Mouse (Mus musculus) MEL (cell line): ENCODE data around the gene Spred1. TPM values are rescaled to one million over a fixed set of nuclear protein-coding genes. Genes with fewer than 3 reads are reported as not detected.

Experiments used
- DNase-seq: peaks from one replicate; pipeline ENCODE4 v3.0.0; 2011; ENCODE audit warnings: low read depth, low spot score
- H3K27ac ChIP-seq: 2 replicates; pipeline ENCODE4 v1.5.1; 2012; ENCODE audit warnings: low read depth, mild to moderate bottlenecking, control low read depth, low read length, moderate library complexity; ENCODE audit not compliant: control insufficient read depth
- H3K27me3 ChIP-seq, 2 experiments: fragments of 150-350 bp in 1 of 2; sonication (generic) in 1 of 2; 2 replicates each; pipeline ENCODE4 v1.6.1; 2012; ENCODE audit warnings: low read length in 2 of 2, mild to moderate bottlenecking in 2 of 2, improper control_type of control experiment in 1 of 2, moderate library complexity in 1 of 2; ENCODE audit not compliant: insufficient read depth in 2 of 2, control insufficient read depth in 1 of 2
- H3K36me3 ChIP-seq, 2 experiments: 2 replicates each; pipeline ENCODE4 v1.6.1; 2012 to 2014; ENCODE audit warnings: low read length in 2 of 2, improper control_type of control experiment in 1 of 2, inconsistent platforms in 1 of 2, mild to moderate bottlenecking in 1 of 2; ENCODE audit not compliant: insufficient read depth in 2 of 2, control insufficient read depth in 1 of 2
- H3K4me1 ChIP-seq, 2 experiments: fragments of 150-350 bp in 1 of 2; sonication (generic) in 1 of 2; 2 replicates each; pipeline ENCODE4 v1.6.1; 2012; ENCODE audit warnings: low read length in 2 of 2, improper control_type of control experiment in 1 of 2, mild to moderate bottlenecking in 1 of 2; ENCODE audit not compliant: insufficient read depth in 2 of 2, control insufficient read depth in 1 of 2
- H3K4me3 ChIP-seq, 2 experiments: fragments of 150-350 bp in 1 of 2; sonication (generic) in 1 of 2; 2 replicates each; pipeline ENCODE4 v1.5.1; 2012; ENCODE audit warnings: low read depth in 2 of 2, low read length in 2 of 2, mild to moderate bottlenecking in 2 of 2, moderate library complexity in 2 of 2, control low read depth in 1 of 2, improper control_type of control experiment in 1 of 2; ENCODE audit not compliant: control insufficient read depth in 1 of 2, insufficient read depth in 1 of 2
- H3K79me2 ChIP-seq: 2 replicates; pipeline ENCODE4 v1.6.1; 2012; ENCODE audit warnings: mild to moderate bottlenecking, low read length, moderate library complexity; ENCODE audit not compliant: control insufficient read depth, poor library complexity, insufficient read depth
- H3K9ac ChIP-seq: 2 replicates; pipeline ENCODE4 v1.6.1; 2012; ENCODE audit warnings: low read depth, mild to moderate bottlenecking, control low read depth, low read length, moderate library complexity; ENCODE audit not compliant: control insufficient read depth, poor library complexity, severe bottlenecking
- H3K9me3 ChIP-seq: fragments of 150-350 bp; sonication (generic); replicated peaks from 2 replicates; pipeline ENCODE4 v1.6.1; 2012; ENCODE audit warnings: mild to moderate bottlenecking, low read length, improper control_type of control experiment, moderate library complexity; ENCODE audit not compliant: insufficient read depth
- E2F4 ChIP-seq: IDR thresholded peaks from 2 replicates; pipeline ENCODE4 v1.6.1; 2011; ENCODE audit warnings: low read depth, low read length, improper control_type of control experiment, borderline replicate concordance
- EP300 ChIP-seq, 2 experiments: IDR thresholded peaks; 2 replicates each; pipeline ENCODE4 v1.6.1; 2011; ENCODE audit warnings: improper control_type of control experiment in 2 of 2, low read length in 2 of 2, low read depth in 1 of 2, mild to moderate bottlenecking in 1 of 2
- ETS1 ChIP-seq: IDR thresholded peaks from 2 replicates; pipeline ENCODE4 v1.6.1; 2012; ENCODE audit warnings: low read depth, mild to moderate bottlenecking, inconsistent platforms, low read length, improper control_type of control experiment, moderate library complexity
- GATA1 ChIP-seq: IDR thresholded peaks from 2 replicates; pipeline ENCODE4 v1.6.1; 2011; ENCODE audit warnings: low read depth, low read length, improper control_type of control experiment
- JUND ChIP-seq: IDR thresholded peaks from 2 replicates; pipeline ENCODE4 v1.6.1; 2011; ENCODE audit warnings: low read depth, mild to moderate bottlenecking, improper control_type of control experiment, low read length
- KAT2A ChIP-seq: conservative IDR thresholded peaks from 2 replicates; pipeline ENCODE4 v1.6.1; 2012; ENCODE audit warnings: low read depth, low read length, improper control_type of control experiment, inconsistent platforms
- MAX ChIP-seq: IDR thresholded peaks from 2 replicates; pipeline ENCODE4 v1.6.1; 2011; ENCODE audit warnings: low read length, improper control_type of control experiment
- MAZ ChIP-seq: IDR thresholded peaks from 2 replicates; pipeline ENCODE4 v1.6.1; 2012; ENCODE audit warnings: low read depth, mild to moderate bottlenecking, inconsistent platforms, low read length, improper control_type of control experiment
- MXI1 ChIP-seq: IDR thresholded peaks from 2 replicates; pipeline ENCODE4 v1.6.1; 2011; ENCODE audit warnings: mild to moderate bottlenecking, low read depth, low read length, improper control_type of control experiment
- NELFE ChIP-seq: IDR thresholded peaks from 2 replicates; pipeline ENCODE4 v1.6.1; 2011; ENCODE audit warnings: low read depth, low read length, improper control_type of control experiment
- RAD21 ChIP-seq: IDR thresholded peaks from 2 replicates; pipeline ENCODE4 v1.6.1; 2011; ENCODE audit warnings: mild to moderate bottlenecking, low read depth, low read length, improper control_type of control experiment
- TBP ChIP-seq: IDR thresholded peaks from 2 replicates; pipeline ENCODE4 v1.8.0; 2011; ENCODE audit warnings: low read depth, low read length, improper control_type of control experiment
- USF1 ChIP-seq: IDR thresholded peaks from 2 replicates; pipeline ENCODE4 v1.6.1; 2014; ENCODE audit warnings: low read depth, mild to moderate bottlenecking, inconsistent platforms, low read length, improper control_type of control experiment, moderate library complexity
- USF2 ChIP-seq, 2 experiments: IDR thresholded peaks; 2 replicates each; pipeline ENCODE4 v1.6.1; 2011 to 2012; ENCODE audit warnings: improper control_type of control experiment in 2 of 2, low read length in 2 of 2, borderline replicate concordance in 1 of 2, inconsistent platforms in 1 of 2, low read depth in 1 of 2, mild to moderate bottlenecking in 1 of 2; ENCODE audit not compliant: insufficient read depth in 1 of 2
- ZC3H11A ChIP-seq: IDR thresholded peaks from 2 replicates; pipeline ENCODE4 v1.6.1; 2012; ENCODE audit warnings: low read depth, mild to moderate bottlenecking, inconsistent platforms, low read length, improper control_type of control experiment
- polyA plus RNA-seq, 2 experiments: library from polyadenylated mRNA; stranded (reverse) in 1 of 2; unstranded in 1 of 2; fragments of >175 nt in 1 of 2; fragments of >200 nt in 1 of 2; gene quantifications; 2 replicates each; pipeline versions ENCODE4 v1.2.1 to v1.2.4; 2012; ENCODE audit warnings: low replicate concordance in 2 of 2, low read depth in 1 of 2; ENCODE audit not compliant: insufficient read length in 2 of 2, insufficient read depth in 1 of 2, missing spikeins in 1 of 2
- total RNA-seq: library from RNA; depleted of rRNA; stranded (reverse); fragments of 300-350 nt; gene quantifications from 2 replicates; pipeline ENCODE4 v1.2.3, GENCODE M21; 2012

The Spred1 gene
- total and polyA plus RNA-seq, 3 experiments, result 14.3 to 19.9 TPM; not detected in 1

DNA sequence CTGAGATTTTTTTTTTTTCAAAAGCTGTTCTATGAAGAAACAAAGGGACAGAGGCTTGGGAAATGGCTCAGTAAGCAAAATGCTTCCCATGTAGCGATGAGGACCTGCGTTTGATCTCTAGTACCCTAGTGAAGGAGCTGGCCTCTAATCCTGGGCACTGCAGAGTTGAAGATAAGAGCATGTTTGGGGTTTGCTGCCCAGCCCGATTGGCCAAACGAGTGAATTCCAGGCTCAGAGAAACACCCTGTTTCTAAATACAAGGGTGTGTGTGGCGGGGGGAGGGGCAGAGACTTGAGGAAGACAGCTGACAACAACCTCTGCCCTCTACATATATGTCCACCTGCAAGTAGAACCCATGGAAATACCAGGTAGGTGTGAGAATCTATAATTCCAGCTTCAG lies 23.9 kb upstream of the Spred1 start:
- peaks cover 1 to 9% of the 10 kb centered on the region in 2 experiments; a peak in 3 of 4 replicates for H3K4me1 ChIP-seq
- H3K4me3 ChIP-seq, result no peak overlapping the region

DNA sequence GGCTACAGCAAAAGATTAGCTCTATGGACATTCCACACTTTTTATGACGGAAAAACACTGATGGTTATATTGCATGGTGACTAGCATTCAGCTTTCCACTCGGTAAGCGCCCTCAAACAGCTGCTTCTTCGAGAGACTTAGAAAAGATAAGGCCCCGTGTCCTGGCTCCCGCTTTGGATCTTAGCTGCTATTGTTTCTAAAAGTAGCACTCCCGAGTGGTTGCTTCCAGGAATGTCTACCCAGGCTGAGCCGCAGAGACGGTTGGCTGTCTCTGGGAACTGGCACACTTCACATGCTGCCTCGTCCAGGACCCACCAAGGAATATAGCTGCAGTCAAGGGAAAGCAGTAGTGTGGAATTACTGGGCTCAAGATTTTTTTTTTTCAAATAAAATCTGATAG lies 21.9 kb upstream of the Spred1 start:
- Histone ChIP-seq H3K4me3 (no peak overlapping the region), H3K9me3 (no peaks in the 10 kb centered on the region), H3K9ac (no peak overlapping the region), H3K36me3 (no peaks in the 10 kb centered on the region), H3K79me2 (no peaks in the 10 kb centered on the region), H3K4me1 (no peaks in the 10 kb centered on the region), H3K27ac (no peak overlapping the region), H3K27me3 (peaks cover 4 to 6% of the 10 kb centered on the region in 2 experiments; a peak in 3 of 4 replicates)
- no peak for DNase-seq
- no peak for TF ChIP-seq JUND
- no peak for TF ChIP-seq KAT2A
- no peak for TF ChIP-seq RAD21
- no peak for TF ChIP-seq USF1
- TF ChIP-seq MXI1, result no peak
- no peak for TF ChIP-seq NELFE
- no peak for TF ChIP-seq USF2 (IDR thresholded peaks at IDR 0.05; ENCODE audit: borderline replicate concordance in 1 of 2, insufficient read depth in 1 of 2, low read depth in 1 of 2, low read length in 2 of 2)

More for the DNA sequence above, 23.9 kb upstream of the Spred1 start:
- Histone ChIP-seq H3K36me3 (peaks cover 0 to 10% of the 10 kb centered on the region in 2 experiments; a peak in 2 of 4 replicates), H3K9me3 (no peaks in the 10 kb centered on the region), H3K9ac (no peak overlapping the region), H3K27ac (no peak overlapping the region), H3K27me3 (peaks cover 0 to 1% of the 10 kb centered on the region in 2 experiments; a peak in 3 of 4 replicates), H3K79me2 (no peaks in the 10 kb centered on the region)
- DNase-seq, result no peak
- no peak for TF ChIP-seq MAZ

DNA sequence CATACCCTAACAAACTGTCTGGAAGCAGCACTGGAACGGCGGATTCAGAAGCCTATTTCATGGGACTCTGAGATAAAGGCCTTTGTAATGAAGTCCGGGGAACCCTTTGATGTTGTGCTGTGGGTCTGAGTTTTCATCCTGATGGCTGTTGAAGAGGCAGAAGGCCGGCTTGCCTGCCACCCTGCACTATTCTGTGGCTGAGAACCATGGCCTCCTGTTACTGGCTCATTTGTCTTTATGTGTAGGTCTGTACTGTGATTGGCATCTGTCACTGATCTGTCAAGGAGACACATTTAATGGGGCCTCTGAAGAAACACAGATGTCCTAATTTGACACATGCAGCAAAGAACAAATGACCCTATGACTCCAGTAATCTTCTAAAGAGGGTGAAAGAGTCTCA lies 17.7 kb upstream of the Spred1 start:
- Histone ChIP-seq H3K9ac (no peak overlapping the region), H3K27ac (no peak overlapping the region), H3K4me1 (no peaks in the 10 kb centered on the region), H3K36me3 (no peaks in the 10 kb centered on the region), H3K27me3 (peaks cover 4 to 8% of the 10 kb centered on the region in 2 experiments; a peak in 3 of 4 replicates), H3K4me3 (no peak overlapping the region), H3K9me3 (no peaks in the 10 kb centered on the region), H3K79me2 (no peaks in the 10 kb centered on the region)
- no peak for DNase-seq
- TF ChIP-seq E2F4 (no peak), EP300 (IDR thresholded peaks at IDR 0.05; ENCODE audit: low read depth in 1 of 2, low read length in 2 of 2) (no peak), MXI1 (no peak), ZC3H11A (no peak), GATA1 (no peak), MAX (no peak), ETS1 (no peak), TBP (no peak)
